19 mouse cellular contexts compared by ENCODE assay signal in the genomic region with DNA sequence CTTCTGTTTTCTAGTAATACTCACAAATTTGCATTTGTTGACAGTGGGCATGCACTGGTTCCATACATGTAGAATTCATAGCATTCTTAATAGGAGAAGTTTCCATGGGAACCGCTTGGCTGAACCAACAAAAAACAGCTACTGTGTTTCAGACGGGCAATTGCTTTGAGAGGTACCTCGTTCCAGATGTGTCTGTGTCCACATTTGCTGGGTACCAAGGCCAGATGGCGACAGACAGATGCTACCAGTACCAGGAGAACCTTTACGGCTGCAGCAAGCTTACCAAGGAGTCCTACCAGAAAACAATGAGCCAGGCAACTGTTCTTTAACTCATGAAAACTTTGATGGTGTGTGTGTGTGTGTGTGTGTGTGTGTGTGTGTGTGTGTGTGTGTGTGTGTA.
DNase-seq lines count a peak whose midpoint lies in the region; ATAC-seq and TF ChIP-seq lines count a peak whose summit lies in the region.
"Had no signal": no experiment of that assay in that cellular context is flagged by ENCODE, and none has a peak within 500 bp of the region (broad histone marks: within the 10 kb centered on the region; RNA-seq: fewer than 3 reads in every experiment).

No protein-coding gene starts in this region.

- ATAC-seq in hindbrain, postnatal 0 days: no peak
- ATAC-seq in hindbrain, embryonic 12.5 days (ENCODE audit: low FRiP score): no peak
- no peak for ATAC-seq in limb, embryonic 11.5 days (ENCODE audit: insufficient number of reproducible peaks, low FRiP score, low TSS enrichment, low read depth)
- ATAC-seq: inflammation-experienced regulatory T-cells, adult 6 months; intestine, postnatal 0 days had no signal

- no peaks in the 10 kb centered on the region for H3K27me3 ChIP-seq in hindbrain, postnatal 0 days (ENCODE audit: insufficient read depth, low read length)
- no peaks in the 10 kb centered on the region for H3K27me3 ChIP-seq in hindbrain, embryonic 12.5 days
- H3K27me3 ChIP-seq in embryonic facial prominence, embryonic 10.5 days (replicated peaks; ENCODE audit: low read depth, poor library complexity, severe bottlenecking): no peaks in the 10 kb centered on the region
- no peaks in the 10 kb centered on the region for H3K27me3 ChIP-seq in limb, embryonic 11.5 days (ENCODE audit: control insufficient read depth, insufficient read depth, low read length)
- H3K27me3 ChIP-seq: embryonic facial prominence, embryonic 12.5 days; forebrain, embryonic 12.5 days; heart, embryonic 12.5 days; hindbrain, embryonic 15.5 days had no signal

- no peak overlapping the region for H3K4me3 ChIP-seq in hindbrain, postnatal 0 days (ENCODE audit: low read length)
- no peak overlapping the region for H3K4me3 ChIP-seq in hindbrain, embryonic 12.5 days
- no peak overlapping the region for H3K4me3 ChIP-seq in embryonic facial prominence, embryonic 10.5 days
- H3K4me3 ChIP-seq in limb, embryonic 11.5 days (ENCODE audit: low read depth, low read length): no peak overlapping the region
- H3K4me3 ChIP-seq: embryonic facial prominence, embryonic 12.5 days; forebrain, embryonic 12.5 days; heart, embryonic 12.5 days; hindbrain, embryonic 10.5 days; hindbrain, embryonic 15.5 days had no signal

- 56% methylated on average over 5 of the region's 5 CpGs for WGBS in hindbrain, postnatal 0 days
- WGBS in hindbrain, embryonic 12.5 days: 68% methylated on average over 5 of the region's 5 CpGs
- 54% methylated on average over 5 of the region's 5 CpGs for WGBS in embryonic facial prominence, embryonic 10.5 days
- 33% methylated on average over 5 of the region's 5 CpGs for WGBS in limb, embryonic 11.5 days

- peak; percentile 36 for DNase-seq in embryo, embryonic 10.5 days (ENCODE audit: low spot score)
- DNase-seq in embryo, embryonic 9.5 days (ENCODE audit: extremely low spot score): no peak
- DNase-seq in hindbrain, postnatal 0 days (ENCODE audit: low spot score): peak; percentile 21
- peak; percentile 48 for DNase-seq in embryonic facial prominence, embryonic 10.5 days (ENCODE audit: low spot score)
- peak; percentile 52 for DNase-seq in limb, embryonic 11.5 days (ENCODE audit: low spot score)
- no peak for DNase-seq in left cerebral cortex, adult 9 months (ENCODE audit: low spot score in 2 of 2)
- DNase-seq in adipocyte (ENCODE audit: low spot score): no peak
- DNase-seq: adrenal gland, postnatal 14 days; cerebellum, adult 18-20 months; cerebellum, adult 9-11 months; gastrocnemius, postnatal 10 days had no signal

- H3K36me3 ChIP-seq in hindbrain, postnatal 0 days (ENCODE audit: insufficient read depth, low read length): no peaks in the 10 kb centered on the region
- H3K36me3 ChIP-seq in hindbrain, embryonic 12.5 days: no peaks in the 10 kb centered on the region
- H3K36me3 ChIP-seq in embryonic facial prominence, embryonic 10.5 days (replicated peaks): no peaks in the 10 kb centered on the region
- H3K36me3 ChIP-seq in limb, embryonic 11.5 days (ENCODE audit: control insufficient read depth, insufficient read depth, low read length): no peaks in the 10 kb centered on the region
- H3K36me3 ChIP-seq: embryonic facial prominence, embryonic 12.5 days; forebrain, embryonic 12.5 days; heart, embryonic 12.5 days; hindbrain, embryonic 10.5 days; hindbrain, embryonic 15.5 days had no signal

- H3K27ac ChIP-seq in hindbrain, postnatal 0 days: no peak overlapping the region
- no peak overlapping the region for H3K27ac ChIP-seq in hindbrain, embryonic 12.5 days
- H3K27ac ChIP-seq in embryonic facial prominence, embryonic 10.5 days (replicated peaks): no peak overlapping the region
- no peak overlapping the region for H3K27ac ChIP-seq in limb, embryonic 11.5 days (replicated peaks; ENCODE audit: low read depth, low read length)
- H3K27ac ChIP-seq: embryonic facial prominence, embryonic 12.5 days; forebrain, embryonic 12.5 days; hindbrain, embryonic 10.5 days; hindbrain, embryonic 15.5 days had no signal

- no peaks in the 10 kb centered on the region for H3K4me1 ChIP-seq in hindbrain, postnatal 0 days (ENCODE audit: insufficient read depth, low read length)
- H3K4me1 ChIP-seq in hindbrain, embryonic 12.5 days: no peaks in the 10 kb centered on the region
- peaks cover 31% of the 10 kb centered on the region for H3K4me1 ChIP-seq in embryonic facial prominence, embryonic 10.5 days
- no peaks in the 10 kb centered on the region for H3K4me1 ChIP-seq in limb, embryonic 11.5 days (ENCODE audit: control insufficient read depth, insufficient read depth, low read length)
- H3K4me1 ChIP-seq: forebrain, embryonic 12.5 days; hindbrain, embryonic 10.5 days had no signal

- H3K4me2 ChIP-seq in hindbrain, postnatal 0 days (ENCODE audit: low read depth, low read length): no peak overlapping the region
- H3K4me2 ChIP-seq in hindbrain, embryonic 12.5 days (replicated peaks): no peak overlapping the region
- H3K4me2 ChIP-seq in limb, embryonic 11.5 days (ENCODE audit: low read depth, severe bottlenecking): no peak overlapping the region
- H3K4me2 ChIP-seq: embryonic facial prominence, embryonic 12.5 days; forebrain, embryonic 12.5 days; heart, embryonic 12.5 days; hindbrain, embryonic 15.5 days had no signal

- no peak overlapping the region for H3K9ac ChIP-seq in hindbrain, postnatal 0 days (replicated peaks; ENCODE audit: low read length)
- no peak overlapping the region for H3K9ac ChIP-seq in hindbrain, embryonic 12.5 days
- H3K9ac ChIP-seq in limb, embryonic 11.5 days (ENCODE audit: low read length): no peak overlapping the region
- H3K9ac ChIP-seq: embryonic facial prominence, embryonic 12.5 days; forebrain, embryonic 12.5 days; heart, embryonic 12.5 days; hindbrain, embryonic 15.5 days had no signal

- H3K9me3 ChIP-seq in hindbrain, postnatal 0 days (ENCODE audit: low read length): no peaks in the 10 kb centered on the region
- H3K9me3 ChIP-seq in hindbrain, embryonic 12.5 days (replicated peaks): no peaks in the 10 kb centered on the region
- no peaks in the 10 kb centered on the region for H3K9me3 ChIP-seq in embryonic facial prominence, embryonic 10.5 days
- H3K9me3 ChIP-seq in limb, embryonic 11.5 days (ENCODE audit: control insufficient read depth, low read length): no peaks in the 10 kb centered on the region
- H3K9me3 ChIP-seq: embryonic facial prominence, embryonic 12.5 days; forebrain, embryonic 12.5 days; heart, embryonic 12.5 days; hindbrain, embryonic 10.5 days; hindbrain, embryonic 15.5 days had no signal

- no peak for TF ChIP-seq CTCF in hindbrain, postnatal 0 days (IDR thresholded peaks at IDR 0.05; ENCODE audit: low read depth)

Comparison
In these comparisons a context has a peak if more than half of its experiments do, and no peak if none do; other contexts are left out.
1. DNase-seq: peak in embryo, embryonic 10.5 days (single experiment), hindbrain, postnatal 0 days (single experiment), embryonic facial prominence, embryonic 10.5 days (single experiment) and limb, embryonic 11.5 days (single experiment); none in embryo, embryonic 9.5 days (single experiment), left cerebral cortex, adult 9 months (0 of 2) and adipocyte (single experiment).